Mouse (Mus musculus) heart, adult 11 months (tissue): ENCODE data around the gene Cacna1s.

Experiments used
- DNase-seq: peaks from one replicate; pipeline ENCODE4 v3.0.0; 2022

Cacna1s gene

DNA sequence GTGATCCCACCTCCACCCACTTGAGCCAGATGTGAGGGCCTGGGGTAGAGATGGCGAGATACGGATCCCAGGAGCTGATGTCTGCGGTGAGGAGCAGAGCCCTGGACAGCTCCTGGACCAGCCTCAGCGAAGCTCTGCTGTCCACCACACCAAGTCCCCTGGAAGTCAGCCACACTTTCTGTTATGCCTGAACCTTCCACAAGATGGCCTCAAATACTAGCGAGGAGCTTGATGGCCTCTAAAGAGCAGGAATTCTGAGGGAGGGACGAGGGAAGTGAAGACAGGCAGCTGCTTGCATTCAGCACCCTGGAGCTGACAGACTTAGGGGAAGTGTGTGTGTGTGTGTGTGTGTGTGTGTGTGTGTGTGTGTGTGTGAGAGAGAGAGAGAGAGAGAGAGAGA, 1.1 kb upstream of the Cacna1s start:
- DNase-seq, result peak; percentile 95

GRCm38 (mm10) chr1:136055771-136056170, 3.2 kb downstream of the Cacna1s start:
- DNase-seq, result no peak

DNA sequence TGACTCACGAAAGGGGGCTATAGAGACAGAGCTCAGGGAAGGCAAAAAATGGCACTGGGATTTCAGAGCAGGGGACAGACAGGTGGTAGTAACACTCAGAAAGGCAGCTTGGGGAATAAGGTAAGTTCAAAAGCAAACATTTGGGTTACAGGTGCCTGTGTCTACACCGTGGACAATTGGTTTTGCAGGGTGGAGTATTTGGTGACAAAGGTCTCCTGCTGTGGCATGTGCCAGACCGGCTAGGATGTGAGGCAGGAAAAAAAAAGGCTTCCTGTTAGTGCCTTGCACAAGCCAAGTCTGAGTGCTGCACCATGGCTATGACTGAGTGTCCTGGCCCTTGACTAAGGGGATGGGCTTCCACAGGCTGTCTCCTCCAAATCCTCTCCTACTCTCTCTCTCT, 6.0 kb downstream of the Cacna1s start:
- no peak for DNase-seq

DNA sequence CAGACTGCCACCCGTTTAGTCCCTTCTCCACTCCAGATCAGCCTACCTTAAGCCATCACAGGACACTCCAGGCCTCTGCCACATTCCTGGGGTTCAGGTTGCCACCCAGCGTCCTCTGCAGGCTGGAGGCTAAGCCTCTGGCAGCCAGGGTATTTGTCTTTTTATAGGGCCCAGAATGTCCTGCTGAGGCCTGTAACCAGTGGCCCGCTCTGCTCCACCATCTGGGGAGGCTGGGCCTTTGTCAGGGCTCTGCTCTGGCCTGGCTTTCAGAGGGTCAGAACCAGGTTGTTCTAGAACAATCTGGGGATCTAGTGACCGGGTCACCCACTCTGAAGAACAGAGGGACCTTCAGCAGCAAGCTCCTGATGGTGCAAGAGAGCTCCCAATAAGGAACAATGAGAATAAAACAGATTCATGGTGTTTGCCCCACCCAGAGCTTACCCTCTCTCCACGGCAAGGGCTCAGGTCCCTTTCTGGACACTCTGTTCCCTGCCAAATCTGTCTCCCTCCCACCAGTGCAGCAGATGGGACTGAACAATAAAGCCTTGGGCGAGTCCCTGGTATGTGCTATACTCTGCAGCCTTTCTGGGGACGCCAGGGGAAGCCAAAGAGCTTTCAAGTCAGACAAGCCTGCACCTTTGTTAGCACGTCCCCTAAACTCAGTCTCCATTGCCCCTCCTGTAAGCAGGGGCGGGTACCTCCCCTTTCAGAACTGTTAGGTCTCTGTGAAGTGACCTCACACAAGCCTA, 8.7 kb downstream of the Cacna1s start:
- DNase-seq, result no peak

GRCm38 (mm10) chr1:136061790-136062141, 9.2 kb downstream of the Cacna1s start:
- DNase-seq, result no peak

DNA sequence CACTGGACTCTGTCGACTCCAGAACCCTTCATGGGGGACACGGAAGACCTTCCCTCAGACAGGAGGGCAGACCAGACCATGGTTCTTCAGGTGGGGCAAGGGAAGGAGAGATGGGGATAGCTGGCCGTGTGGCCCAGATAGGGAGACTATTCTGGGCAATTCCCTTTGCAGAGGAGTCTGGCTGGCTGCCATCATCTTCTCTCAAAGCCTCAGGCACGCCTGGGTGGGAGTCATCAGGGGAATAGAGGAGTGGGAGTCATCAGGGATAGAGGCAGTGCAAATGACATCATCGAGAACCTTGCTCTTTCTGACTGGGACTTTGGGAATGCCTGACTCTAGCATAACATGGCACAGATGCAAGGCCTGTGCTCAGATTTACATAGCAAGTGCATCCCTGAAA, 11.4 kb downstream of the Cacna1s start:
- DNase-seq, result no peak

GRCm38 (mm10) chr1:136066621-136067020, 14.1 kb downstream of the Cacna1s start:
- no peak for DNase-seq

GRCm38 (mm10) chr1:136067579-136067978, 15.0 kb downstream of the Cacna1s start:
- no peak for DNase-seq

- no peak for DNase-seq
Observed at GRCm38 (mm10) chr1:136076086-136076485, 23.5 kb downstream of the Cacna1s start.

GRCm38 (mm10) chr1:136077656-136078055, 25.1 kb downstream of the Cacna1s start:
- DNase-seq, result no peak

GRCm38 (mm10) chr1:136081161-136081560, 28.6 kb downstream of the Cacna1s start:
- no peak for DNase-seq

DNA sequence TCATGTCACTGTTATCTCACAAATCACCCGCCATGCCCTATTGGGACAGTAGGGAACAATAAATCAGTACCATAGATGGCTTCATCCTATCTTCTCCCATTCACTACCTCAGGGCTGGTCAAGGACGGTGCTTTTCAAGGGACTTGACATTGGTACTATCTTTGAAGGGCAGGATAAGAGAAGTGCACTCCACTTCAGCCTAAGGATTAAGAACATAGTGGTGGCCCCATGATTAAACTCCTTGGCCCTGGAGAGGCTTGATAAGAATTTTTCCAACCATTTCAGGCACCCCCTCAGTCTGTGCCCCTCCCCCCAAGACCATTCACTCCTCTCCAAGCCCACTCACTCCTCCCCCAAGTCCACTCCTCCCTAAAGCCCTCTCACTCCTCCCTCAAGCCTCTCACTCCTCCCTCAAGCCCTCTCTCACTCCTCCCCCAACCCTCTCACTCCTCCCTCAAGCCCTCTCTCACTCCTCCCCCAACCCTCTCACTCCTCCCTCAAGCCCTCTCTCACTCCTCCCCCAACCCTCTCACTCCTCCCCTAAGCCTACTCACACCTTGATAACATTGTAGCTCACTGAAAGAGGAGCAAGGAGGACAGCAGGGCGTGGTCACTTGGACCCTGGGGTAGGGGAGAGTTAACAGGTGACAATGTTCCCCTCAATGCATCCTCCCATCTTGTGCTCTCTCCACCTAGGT, 33.6 kb downstream of the Cacna1s start:
- DNase-seq, result no peak

DNA sequence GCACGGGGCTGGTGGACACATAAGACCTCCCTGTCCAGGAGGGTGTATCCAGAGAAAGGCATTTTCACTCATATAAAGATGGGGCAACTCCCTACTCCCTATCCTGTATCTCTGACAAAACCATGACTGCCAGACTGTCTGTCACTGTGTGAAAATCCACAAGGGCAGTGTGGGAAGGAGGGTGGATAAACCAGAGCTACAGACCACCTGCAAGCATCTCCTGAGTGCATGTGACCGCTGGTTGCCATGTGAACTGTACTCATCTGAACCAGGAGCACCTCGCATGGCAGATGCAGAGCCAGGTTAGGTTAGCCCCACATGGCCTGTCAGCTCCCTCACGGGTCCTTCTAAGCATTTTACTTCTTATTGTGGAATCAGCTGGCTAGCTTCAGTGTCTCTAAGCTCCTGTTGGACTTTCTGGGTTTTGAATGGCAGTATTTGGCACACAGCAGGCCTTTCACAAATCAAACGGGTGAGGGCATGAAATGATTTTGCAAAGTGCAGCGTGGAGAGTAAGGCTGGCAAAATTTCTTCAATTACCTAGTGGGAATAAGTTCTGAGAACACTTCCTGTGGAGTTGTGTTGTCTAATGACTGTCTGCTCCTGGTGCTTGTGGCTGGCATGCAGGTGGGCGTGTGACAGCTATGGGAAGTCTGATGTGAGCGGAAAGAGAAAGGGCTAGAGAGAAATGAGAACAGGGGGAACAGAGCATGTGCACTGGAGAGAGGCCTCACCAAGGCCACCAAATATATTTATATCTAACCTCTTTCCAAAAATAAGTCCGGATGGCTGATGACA, 37.0 kb downstream of the Cacna1s start:
- no peak for DNase-seq

GRCm38 (mm10) chr1:136093726-136094125, 41.2 kb downstream of the Cacna1s start:
- DNase-seq, result no peak

GRCm38 (mm10) chr1:136094807-136095206, 42.3 kb downstream of the Cacna1s start:
- no peak for DNase-seq

DNA sequence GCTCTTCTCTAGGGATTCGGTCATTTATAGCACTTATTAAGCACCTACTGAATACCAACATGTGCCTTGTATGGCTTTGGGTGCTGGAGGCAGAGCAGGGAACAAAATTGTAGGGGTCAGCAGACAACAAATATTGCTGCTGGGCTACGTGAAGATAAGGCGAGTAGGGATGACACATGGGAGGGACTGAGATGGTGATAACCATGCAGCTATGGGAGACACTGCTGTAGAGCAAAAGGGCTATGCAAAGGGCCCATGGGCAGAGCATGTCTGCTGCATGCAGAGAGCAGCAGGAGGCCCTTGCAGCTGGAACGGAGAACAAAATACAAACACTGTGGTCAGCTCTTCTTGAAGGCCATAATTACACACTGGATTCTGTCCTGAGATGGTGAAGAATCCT, 49.5 kb downstream of the Cacna1s start:
- no peak for DNase-seq

DNA sequence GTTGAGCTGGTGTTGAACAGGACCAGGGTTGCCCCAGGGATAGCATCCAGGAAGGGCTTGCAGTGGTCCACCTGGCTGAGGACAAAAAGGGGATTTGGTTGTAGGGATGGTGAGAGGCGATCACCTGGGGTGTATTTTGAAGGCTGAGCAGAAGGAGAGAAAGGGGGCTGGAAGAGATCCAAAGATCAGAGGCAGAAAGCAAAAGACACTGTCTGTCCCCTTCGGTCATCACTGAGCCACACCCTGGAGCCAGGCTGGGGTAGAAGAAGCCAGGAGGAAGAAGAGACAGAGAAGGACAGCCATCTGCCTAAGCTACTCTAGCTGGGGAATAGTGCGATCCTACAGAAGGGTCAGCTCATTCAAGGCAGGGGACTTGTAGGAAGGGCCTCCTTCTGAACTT, 50.0 kb downstream of the Cacna1s start:
- DNase-seq, result no peak

DNA sequence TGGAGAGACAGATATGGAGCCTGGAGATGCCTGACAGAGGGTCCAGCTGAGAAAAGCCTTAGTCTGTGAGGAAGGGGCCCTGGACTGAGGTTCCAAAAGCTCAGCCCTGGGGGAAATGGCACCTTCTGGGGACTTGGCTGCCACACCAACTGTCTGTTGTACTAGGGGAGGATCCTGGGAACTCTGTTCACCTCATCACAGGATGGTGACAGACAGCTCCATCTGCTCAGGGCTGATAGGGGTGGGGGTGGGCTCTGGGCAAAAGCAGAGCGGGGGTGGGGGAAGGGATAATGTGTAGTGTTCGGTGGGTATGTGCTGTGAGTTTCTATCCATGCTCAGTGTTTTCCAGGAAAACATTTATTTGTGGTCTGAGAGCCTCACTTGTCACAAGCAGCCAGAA, 50.4 kb downstream of the Cacna1s start:
- DNase-seq, result no peak

DNA sequence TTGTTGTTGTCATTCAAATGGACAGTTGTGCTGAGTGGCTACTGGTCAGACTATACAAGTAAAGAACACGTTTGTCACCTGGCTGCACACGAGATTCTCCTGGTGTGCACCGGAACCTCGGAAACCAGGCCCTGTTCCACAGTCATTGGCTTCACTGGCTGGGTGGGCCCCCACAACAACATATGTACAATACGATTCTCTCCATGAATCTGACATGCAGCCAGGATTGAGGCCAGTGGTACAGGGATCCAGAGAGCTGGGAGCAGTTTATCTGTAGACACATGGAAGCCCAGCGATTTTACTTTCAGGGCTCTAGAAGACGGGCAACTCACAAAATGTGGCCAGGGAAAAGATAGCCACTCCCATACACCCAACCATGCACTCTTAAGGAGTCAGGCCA, 51.1 kb downstream of the Cacna1s start:
- no peak for DNase-seq

DNA sequence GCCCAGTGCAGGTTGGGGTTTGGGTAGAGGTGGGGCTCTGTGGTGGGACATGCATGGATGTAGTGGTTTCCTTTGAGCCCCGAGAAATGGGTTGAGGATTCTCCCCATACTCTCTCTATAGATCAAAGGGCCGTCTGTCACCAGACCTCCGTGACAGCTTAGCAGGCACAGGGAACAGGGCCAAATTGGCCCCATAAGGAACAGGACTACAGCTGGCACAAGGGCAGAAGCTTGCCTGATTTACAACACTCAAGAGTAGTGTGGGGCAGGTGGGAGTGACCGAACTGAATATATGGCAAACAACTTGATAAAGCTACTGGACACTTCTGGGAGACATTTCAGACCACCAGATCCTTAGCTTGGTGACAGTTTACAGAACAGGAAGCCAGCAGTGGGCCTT, 52.2 kb downstream of the Cacna1s start:
- DNase-seq, result no peak

- DNase-seq, result no peak
Observed at GRCm38 (mm10) chr1:136109464-136109863, 56.9 kb downstream of the Cacna1s start.

DNA sequence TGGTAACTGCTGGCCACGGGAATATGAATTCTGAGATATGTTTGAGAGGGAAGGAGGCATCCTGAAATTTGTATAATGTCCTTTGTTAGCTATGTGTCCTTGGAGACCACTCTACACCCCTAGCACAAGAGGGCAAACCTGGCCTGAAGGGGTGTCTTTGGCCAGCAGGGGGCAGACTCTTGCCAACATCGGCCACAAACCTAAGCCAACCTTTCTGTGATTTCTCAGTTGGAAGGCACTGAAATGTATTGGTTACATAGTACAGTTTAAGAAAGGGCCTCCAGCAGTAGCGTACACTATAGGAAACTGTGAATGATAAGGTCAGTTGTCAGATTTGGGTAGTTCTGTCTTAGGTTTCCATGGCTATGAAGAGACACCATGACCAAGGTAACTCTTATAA, 63.6 kb downstream of the Cacna1s start:
- DNase-seq, result no peak

GRCm38 (mm10) chr1:136117069-136117468, 64.5 kb downstream of the Cacna1s start:
- DNase-seq, result no peak

DNA sequence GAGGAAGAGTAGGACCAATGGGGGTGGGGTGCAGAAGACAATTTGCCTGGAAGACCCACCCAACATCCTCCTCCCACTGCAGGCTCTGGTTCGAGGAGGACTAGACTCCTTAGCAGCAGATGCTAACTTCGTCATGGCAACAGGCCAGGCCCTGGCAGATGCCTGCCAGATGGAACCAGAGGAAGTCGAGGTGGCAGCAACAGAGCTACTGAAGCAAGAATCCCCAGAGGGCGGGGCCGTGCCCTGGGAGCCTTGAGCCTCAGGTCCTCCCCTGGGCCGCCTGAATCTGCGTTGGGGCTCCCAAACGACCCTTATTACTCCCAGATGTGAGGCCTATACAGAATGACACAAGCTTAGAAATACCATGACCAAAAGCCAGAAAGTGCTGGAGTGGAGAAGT, 66.3 kb downstream of the Cacna1s start:
- DNase-seq, result peak; percentile 93
